Mouse (Mus musculus) megakaryocyte, embryonic 14.5 days (primary cell): ENCODE results near the gene Ifit3. TPM values are rescaled to one million over a fixed set of nuclear protein-coding genes. Genes with fewer than 3 reads are reported as not detected.

Experiments used
- H3K27me3 ChIP-seq: replicated peaks from 2 replicates; pipeline ENCODE3; 2012; ENCODE audit warnings: inconsistent platforms
- H3K36me3 ChIP-seq: replicated peaks from 2 replicates; pipeline ENCODE3; 2012; ENCODE audit warnings: low read length, inconsistent platforms, mixed read lengths
- H3K4me1 ChIP-seq: 2 replicates; pipeline ENCODE4 v1.6.1; 2012; ENCODE audit warnings: inconsistent platforms
- H3K4me3 ChIP-seq: replicated peaks from 2 replicates; pipeline ENCODE3; 2012; ENCODE audit warnings: moderate library complexity, mild to moderate bottlenecking, inconsistent platforms
- H3K9me3 ChIP-seq: 2 replicates; pipeline ENCODE4 v1.6.1; 2012; ENCODE audit warnings: inconsistent platforms
- FLI1 ChIP-seq: IDR thresholded peaks from 2 replicates; pipeline ENCODE4 v1.6.1; 2012; ENCODE audit warnings: low read length, inconsistent platforms, mixed read lengths
- GATA1 ChIP-seq: IDR thresholded peaks from 3 replicates; pipeline ENCODE4 v1.6.1; 2012; ENCODE audit warnings: mixed read lengths, low read length, inconsistent platforms, borderline replicate concordance
- polyA plus RNA-seq: library from polyadenylated mRNA; stranded (reverse); fragments of >175 nt; gene quantifications from 2 replicates; pipeline ENCODE4 v1.2.3, GENCODE M21; 2012; ENCODE audit warnings: low replicate concordance; ENCODE audit not compliant: insufficient read depth

Gene Ifit3
- polyA plus RNA-seq, 1 experiment: 1.9 TPM

DNA sequence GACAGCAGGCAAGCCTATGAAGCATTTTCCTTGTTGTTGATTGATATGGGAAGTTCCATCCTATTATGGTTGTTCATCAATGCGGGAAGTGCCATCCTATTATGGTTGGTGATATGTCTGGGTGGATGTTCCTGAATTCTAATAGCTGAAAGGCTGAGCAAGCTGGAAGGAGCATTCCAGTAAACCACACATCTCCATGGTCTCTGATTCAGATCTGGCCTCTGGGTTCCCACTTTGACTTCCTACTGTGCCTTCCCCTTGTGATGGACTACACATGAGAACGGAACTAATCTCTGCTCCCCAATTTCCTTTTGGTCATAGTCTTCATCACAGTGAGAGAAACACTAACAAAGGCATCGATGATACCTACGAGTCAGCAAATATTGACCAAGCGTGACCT lies 37.5 kb downstream of the Ifit3 start:
- no peak for TF ChIP-seq FLI1
- TF ChIP-seq GATA1: no peak

DNA sequence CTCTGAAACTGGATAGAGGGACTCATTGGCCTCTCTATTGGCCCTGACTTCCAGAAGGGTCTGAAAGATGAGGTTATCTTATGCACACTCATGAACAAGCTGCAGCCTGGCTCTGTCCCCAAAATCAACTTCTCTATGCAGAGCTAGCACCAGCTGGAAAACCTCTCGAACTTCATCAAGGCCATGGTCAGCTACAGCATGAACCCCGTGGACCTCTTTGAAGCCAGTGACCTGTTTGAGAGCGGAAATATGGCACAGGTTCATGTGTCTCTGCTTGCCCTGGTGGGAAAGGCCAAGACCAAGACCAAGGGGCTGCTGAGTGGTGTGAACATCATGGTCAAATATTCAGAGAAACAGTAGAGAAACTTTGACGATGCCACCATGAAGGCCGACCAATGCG lies 40.5 kb downstream of the Ifit3 start:
- H3K4me1 ChIP-seq: peaks cover 6% of the 10 kb centered on the region
- H3K4me3 ChIP-seq: no peak overlapping the region
- no peaks in the 10 kb centered on the region for H3K9me3 ChIP-seq
- no peaks in the 10 kb centered on the region for H3K36me3 ChIP-seq
- peaks cover 12% of the 10 kb centered on the region for H3K27me3 ChIP-seq
- TF ChIP-seq GATA1 (no peak), FLI1 (no peak)

More for the DNA sequence above, 37.5 kb downstream of the Ifit3 start:
- Histone ChIP-seq H3K27me3 (peaks cover 10% of the 10 kb centered on the region), H3K4me1 (peaks cover 6% of the 10 kb centered on the region), H3K36me3 (no peaks in the 10 kb centered on the region), H3K4me3 (no peak overlapping the region), H3K9me3 (no peaks in the 10 kb centered on the region)

DNA sequence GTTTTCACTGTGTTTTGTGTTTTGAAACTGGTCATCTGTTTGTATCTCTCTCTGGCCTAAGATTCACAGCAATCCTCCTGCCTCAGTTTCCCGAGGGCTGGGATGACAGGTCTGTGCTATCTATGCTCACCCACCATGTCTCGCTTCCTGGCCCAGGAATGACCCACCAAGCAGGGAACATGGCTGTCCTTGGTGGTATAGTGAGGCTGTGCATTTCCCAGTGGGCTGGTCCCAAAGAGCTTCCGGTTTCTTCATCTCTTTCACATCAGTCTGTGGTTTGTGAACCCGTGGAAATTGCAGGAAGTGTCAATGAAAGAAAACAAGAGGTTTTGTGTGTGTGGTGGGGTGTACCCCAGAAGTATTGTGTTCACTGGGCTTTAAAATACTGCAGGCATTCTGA lies 41.3 kb downstream of the Ifit3 start:
- H3K9me3 ChIP-seq: no peaks in the 10 kb centered on the region
- H3K4me3 ChIP-seq: no peak overlapping the region
- TF ChIP-seq FLI1: no peak
- TF ChIP-seq GATA1: no peak
- H3K27me3 ChIP-seq: peaks cover 12% of the 10 kb centered on the region
- H3K36me3 ChIP-seq: no peaks in the 10 kb centered on the region
- peaks cover 6% of the 10 kb centered on the region for H3K4me1 ChIP-seq

DNA sequence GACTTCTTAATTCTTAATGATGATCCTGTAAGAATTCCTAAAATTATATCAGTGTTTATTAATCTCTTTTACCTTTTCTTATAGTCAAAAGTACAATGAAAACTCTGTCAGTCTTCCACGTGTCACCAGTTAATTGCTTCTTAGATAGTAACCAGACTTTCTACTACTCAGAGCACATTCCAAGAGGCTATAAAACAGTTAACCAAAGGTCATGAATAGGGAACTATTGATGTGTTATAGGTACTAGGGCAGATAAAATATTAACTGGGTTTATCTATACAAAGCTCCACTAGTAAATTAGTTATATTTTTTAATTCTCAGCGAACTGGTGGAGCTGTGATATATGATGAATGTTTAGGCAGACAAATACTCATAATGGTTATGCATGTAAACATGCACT lies 44.2 kb downstream of the Ifit3 start:
- H3K4me3 ChIP-seq: no peak overlapping the region
- H3K9me3 ChIP-seq: no peaks in the 10 kb centered on the region
- TF ChIP-seq FLI1 (no peak), GATA1 (no peak)
- H3K4me1 ChIP-seq: peaks cover 6% of the 10 kb centered on the region
- peaks cover 9% of the 10 kb centered on the region for H3K27me3 ChIP-seq
- no peaks in the 10 kb centered on the region for H3K36me3 ChIP-seq

DNA sequence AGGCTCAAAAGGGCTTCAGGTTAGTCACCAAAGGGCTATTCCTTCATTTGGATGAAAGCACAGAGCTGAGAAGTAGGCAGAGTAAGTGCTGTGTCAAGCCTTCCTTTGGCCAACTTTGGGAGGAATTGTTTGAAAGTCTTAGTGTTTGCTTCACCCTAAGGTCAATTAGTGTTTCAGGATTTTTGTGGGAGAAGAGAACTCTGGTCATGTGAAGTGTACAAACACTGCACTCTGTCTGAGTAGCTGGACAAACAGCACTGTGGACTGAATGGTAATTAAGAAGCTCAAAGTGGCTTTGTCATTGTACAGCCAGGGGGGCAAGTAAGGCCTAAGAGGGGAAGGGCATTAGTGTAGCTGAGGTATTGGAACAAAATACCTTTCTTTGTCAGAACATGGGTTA lies 48.2 kb downstream of the Ifit3 start:
- H3K27me3 ChIP-seq: peaks cover 2% of the 10 kb centered on the region
- H3K4me1 ChIP-seq: 0 out of 2 replicates have a peak, but pooled peaks cover 3% of the 10 kb centered on the region
- H3K4me3 ChIP-seq: no peak overlapping the region
- TF ChIP-seq GATA1 (no peak), FLI1 (no peak)
- no peaks in the 10 kb centered on the region for H3K36me3 ChIP-seq
- no peaks in the 10 kb centered on the region for H3K9me3 ChIP-seq

DNA sequence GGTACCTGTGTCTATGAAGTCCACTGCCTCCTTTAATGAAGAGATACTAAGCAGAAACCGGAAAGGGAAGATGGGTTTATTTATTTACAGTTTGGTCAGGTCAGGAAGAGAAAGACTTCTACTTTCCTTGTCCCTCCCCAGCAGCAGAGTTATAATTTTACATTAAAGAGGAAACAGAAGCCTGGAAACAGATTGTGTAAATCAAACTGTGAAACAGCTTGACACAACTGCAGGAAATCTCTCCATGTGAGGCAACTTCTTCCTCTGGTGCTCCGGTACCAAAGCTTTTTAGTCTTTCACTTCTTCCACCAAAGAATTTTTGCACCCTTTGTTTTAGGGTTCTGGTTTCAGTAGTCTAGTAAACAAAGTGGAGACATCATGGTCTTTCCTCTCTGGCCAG lies 50.2 kb downstream of the Ifit3 start:
- TF ChIP-seq GATA1 (no peak), FLI1 (no peak)
- H3K4me1 ChIP-seq: peaks cover 11% of the 10 kb centered on the region
- no peaks in the 10 kb centered on the region for H3K36me3 ChIP-seq
- H3K27me3 ChIP-seq: no peaks in the 10 kb centered on the region
- no peaks in the 10 kb centered on the region for H3K9me3 ChIP-seq
- no peak overlapping the region for H3K4me3 ChIP-seq

DNA sequence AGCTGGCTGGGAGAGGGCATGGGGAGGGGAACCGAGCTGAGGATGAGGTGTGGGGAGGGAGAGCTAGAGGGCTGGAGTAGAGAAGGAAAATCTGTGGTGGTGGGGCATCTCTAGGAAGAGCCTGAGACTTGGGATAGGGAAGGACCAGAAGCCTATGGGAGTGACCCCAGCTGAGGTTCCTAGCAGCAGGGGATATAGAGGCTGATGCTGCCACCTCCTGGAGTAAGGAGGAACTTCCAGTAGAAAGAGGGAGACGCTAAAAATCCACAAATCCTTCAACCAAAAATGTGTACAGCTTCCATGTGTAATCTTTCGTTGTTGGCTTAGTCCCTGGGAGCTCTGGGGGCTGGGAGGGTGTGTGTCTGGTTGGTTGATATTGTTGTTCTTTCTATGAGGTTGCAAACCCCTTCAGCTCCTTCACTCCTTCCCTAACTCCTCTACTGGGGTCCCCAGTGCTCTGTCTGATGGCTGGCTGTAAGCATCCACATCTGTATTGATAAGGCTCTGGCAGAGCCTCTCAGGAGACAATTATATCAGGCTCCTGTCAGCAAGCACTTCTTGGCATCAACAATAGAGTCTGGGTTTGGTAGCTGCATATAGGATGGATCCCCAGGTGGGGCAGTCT lies 53.7 kb downstream of the Ifit3 start:
- no peaks in the 10 kb centered on the region for H3K9me3 ChIP-seq
- TF ChIP-seq GATA1 (no peak), FLI1 (no peak)
- no peaks in the 10 kb centered on the region for H3K36me3 ChIP-seq
- no peak overlapping the region for H3K4me3 ChIP-seq
- peaks cover 3% of the 10 kb centered on the region for H3K27me3 ChIP-seq
- H3K4me1 ChIP-seq: peaks cover 43% of the 10 kb centered on the region

Other genes with a start within 250 kb of the Ifit3 start
- gene Ch25h, start 108.4 kb upstream of the Ifit3 start, polyA plus RNA-seq: not detected in 2 replicates
- gene Lipa, start 56.1 kb upstream of the Ifit3 start, polyA plus RNA-seq: 1.4 TPM in 1 of 2 replicates, not detected in the other
- 0.25 TPM in 1 of 2 replicates, not detected in the other for gene Ifit2, start 32.8 kb upstream of the Ifit3 start, polyA plus RNA-seq
- gene Ifit1bl1, start 18.4 kb downstream of the Ifit3 start, polyA plus RNA-seq: 0.06 TPM in 1 of 2 replicates, not detected in the other
- gene Ifit3b, start 24.4 kb downstream of the Ifit3 start, polyA plus RNA-seq: 1.2 TPM in 1 of 2 replicates, not detected in the other
- 0.30 TPM in 1 of 2 replicates, not detected in the other for gene Ifit1bl2, start 57.2 kb downstream of the Ifit3 start, polyA plus RNA-seq
- 1.2 TPM in 1 of 2 replicates, not detected in the other for gene Ifit1, start 57.3 kb downstream of the Ifit3 start, polyA plus RNA-seq
- not detected in 2 replicates for gene Slc16a12, start 163.8 kb downstream of the Ifit3 start, polyA plus RNA-seq